Mouse (Mus musculus) CH12.LX (cell line): ENCODE data around the gene Timm10.

Experiments used
- CTCF ChIP-seq, 2 experiments: IDR thresholded peaks in 1 of 2; conservative IDR thresholded peaks in 1 of 2; 2 replicates each; pipeline ENCODE4 v1.5.1; 2011 to 2012; ENCODE audit warnings: low read depth in 2 of 2, low read length in 2 of 2, improper control_type of control experiment in 1 of 2, inconsistent platforms in 1 of 2, mild to moderate bottlenecking in 1 of 2, moderate library complexity in 1 of 2
- E2F4 ChIP-seq: IDR thresholded peaks from 2 replicates; pipeline ENCODE4 v1.6.1; 2011; ENCODE audit warnings: low read depth, low read length, improper control_type of control experiment; ENCODE audit not compliant: insufficient replicate concordance
- EP300 ChIP-seq: IDR thresholded peaks from 2 replicates; pipeline ENCODE4 v1.6.1; 2011; ENCODE audit warnings: low read length, improper control_type of control experiment
- HCFC1 ChIP-seq: IDR thresholded peaks from 2 replicates; pipeline ENCODE4 v1.6.1; 2012; ENCODE audit warnings: low read depth, mild to moderate bottlenecking, inconsistent platforms, low read length, improper control_type of control experiment
- MAX ChIP-seq: IDR thresholded peaks from 2 replicates; pipeline ENCODE4 v1.6.1; 2011; ENCODE audit warnings: low read length, improper control_type of control experiment
- POLR2A ChIP-seq: IDR thresholded peaks from 2 replicates; pipeline ENCODE4 v1.6.1; 2011; ENCODE audit warnings: low read depth, mild to moderate bottlenecking, improper control_type of control experiment, low read length
- TBP ChIP-seq: conservative IDR thresholded peaks from 2 replicates; pipeline ENCODE4 v1.6.1; 2011; ENCODE audit warnings: low read depth, low read length, improper control_type of control experiment
- USF1 ChIP-seq: IDR thresholded peaks from 2 replicates; pipeline ENCODE4 v1.6.1; 2014; ENCODE audit warnings: low read depth, mild to moderate bottlenecking, inconsistent platforms, low read length, improper control_type of control experiment
- ZNF384 ChIP-seq: IDR thresholded peaks from 2 replicates; pipeline ENCODE4 v1.6.1; 2012; ENCODE audit warnings: low read depth, low read length, improper control_type of control experiment, inconsistent platforms

DNA sequence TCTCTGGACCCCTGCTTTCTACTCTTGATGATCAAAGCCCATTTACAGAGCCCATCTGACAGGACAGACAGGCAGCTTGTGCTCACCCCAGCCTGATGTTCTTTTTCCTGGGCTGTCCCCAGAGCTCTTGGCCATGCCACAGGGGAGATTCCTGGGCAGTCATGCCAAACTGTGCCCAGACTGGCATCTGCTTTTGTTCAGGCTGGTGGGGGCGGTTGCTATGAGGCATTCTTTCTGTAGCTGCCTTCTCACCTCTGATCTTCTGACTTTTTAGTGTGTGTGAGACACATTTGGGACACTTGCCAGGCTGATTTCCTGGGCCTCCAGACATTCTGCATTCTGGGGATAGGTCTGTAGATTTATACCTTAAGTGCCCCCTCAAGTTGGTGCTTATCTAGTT lies 31.8 kb downstream of the Timm10 start:
- TF ChIP-seq POLR2A (no peak), CTCF (conservative IDR thresholded peaks at IDR 0.05 in 1 of 2, IDR thresholded peaks at IDR 0.05 in 1 of 2; ENCODE audit: low read depth in 2 of 2, low read length in 2 of 2) (no peak), TBP (no peak), EP300 (no peak), E2F4 (no peak), MAX (no peak), HCFC1 (no peak), USF1 (no peak), ZNF384 (no peak)
